Mouse (Mus musculus): ENCODE results near the gene Psmb3. TPM values are rescaled to one million over a fixed set of nuclear protein-coding genes. Genes with fewer than 3 reads are reported as not detected.
"Not testable (repeated sequence)": the region's sequence is repeated elsewhere in the genome, so short reads cannot be mapped to it uniquely, and the experiment has no call there.

Psmb3 gene
- 44.4 and 47.3 TPM in 2 replicates for polyA plus RNA-seq (2012; ENCODE audit: insufficient read depth, low replicate concordance)

GRCm38 (mm10) chr11:97703039-97703826 lies at the start of gene Psmb3:
Gene Psmb3, plus strand, starts transcription at chr11:97703399.
- Histone ChIP-seq H3K4me3 (replicated peaks) (peak within 1 kb of the TSS; percentile 100), H3K4me1 (peaks cover 71% of the 10 kb centered on the region), H3K36me3 (replicated peaks; ENCODE audit: low read length) (peaks cover 35% of the 10 kb centered on the region), H3K27me3 (replicated peaks) (peaks cover 3% of the 10 kb centered on the region), H3K9me3 (no peaks in the 10 kb centered on the region)
- TF ChIP-seq GATA1 (IDR thresholded peaks at IDR 0.05; ENCODE audit: borderline replicate concordance, low read length), result no peak
- no peak for TF ChIP-seq FLI1 (IDR thresholded peaks at IDR 0.05; ENCODE audit: low read length)

GRCm38 (mm10) chr11:97654210-97654609 lies 49.0 kb upstream of the Psmb3 start:
- H3K9me3 ChIP-seq, result peaks cover 5% of the 10 kb centered on the region; the same call in 1 of the 2 replicates
- peaks cover 13% of the 10 kb centered on the region for H3K4me1 ChIP-seq
- H3K36me3 ChIP-seq (replicated peaks; ENCODE audit: low read length), result peaks cover 4% of the 10 kb centered on the region
- TF ChIP-seq FLI1 (IDR thresholded peaks at IDR 0.05; ENCODE audit: low read length) (no peak), GATA1 (IDR thresholded peaks at IDR 0.05; ENCODE audit: borderline replicate concordance, low read length) (no peak)
- H3K27me3 ChIP-seq (replicated peaks), result peaks cover 54% of the 10 kb centered on the region
- no peak overlapping the region for H3K4me3 ChIP-seq (replicated peaks)

GRCm38 (mm10) chr11:97656269-97656971 lies 46.8 kb upstream of the Psmb3 start:
- H3K27me3 ChIP-seq (replicated peaks), result peaks cover 56% of the 10 kb centered on the region

GRCm38 (mm10) chr11:97657184-97657945 lies 45.8 kb upstream of the Psmb3 start:
- Histone ChIP-seq H3K36me3 (replicated peaks; ENCODE audit: low read length) (peaks cover 4% of the 10 kb centered on the region), H3K4me3 (replicated peaks) (no peak overlapping the region), H3K9me3 (peaks cover 5% of the 10 kb centered on the region; the same call in 1 of the 2 replicates), H3K27me3 (replicated peaks) (peaks cover 57% of the 10 kb centered on the region), H3K4me1 (peaks cover 41% of the 10 kb centered on the region)
- TF ChIP-seq GATA1 (IDR thresholded peaks at IDR 0.05; ENCODE audit: borderline replicate concordance, low read length) (no peak), FLI1 (IDR thresholded peaks at IDR 0.05; ENCODE audit: low read length) (no peak)

More at GRCm38 (mm10) chr11:97656269-97656971, 46.8 kb upstream of the Psmb3 start:
- peaks cover 4% of the 10 kb centered on the region for H3K36me3 ChIP-seq (replicated peaks; ENCODE audit: low read length)
- no peak overlapping the region for H3K4me3 ChIP-seq (replicated peaks)
- peaks cover 5% of the 10 kb centered on the region; the same call in 1 of the 2 replicates for H3K9me3 ChIP-seq
- H3K4me1 ChIP-seq, result peaks cover 31% of the 10 kb centered on the region
- TF ChIP-seq FLI1 (IDR thresholded peaks at IDR 0.05; ENCODE audit: low read length) (no peak), GATA1 (IDR thresholded peaks at IDR 0.05; ENCODE audit: borderline replicate concordance, low read length) (no peak)

GRCm38 (mm10) chr11:97657967-97658366 lies 45.2 kb upstream of the Psmb3 start:
- peaks cover 62% of the 10 kb centered on the region for H3K27me3 ChIP-seq (replicated peaks)
- peaks cover 46% of the 10 kb centered on the region for H3K4me1 ChIP-seq
- H3K4me3 ChIP-seq (replicated peaks); H3K9me3 ChIP-seq; H3K36me3 ChIP-seq (replicated peaks; ENCODE audit: low read length): not testable (repeated sequence)

- Histone ChIP-seq H3K36me3 (replicated peaks; ENCODE audit: low read length) (peaks cover under 1% of the 10 kb centered on the region), H3K4me1 (peaks cover 49% of the 10 kb centered on the region), H3K9me3 (peaks cover 1% of the 10 kb centered on the region; the same call in 1 of the 2 replicates), H3K27me3 (replicated peaks) (peaks cover 62% of the 10 kb centered on the region), H3K4me3 (replicated peaks) (peak overlapping the region; percentile 93)
- TF ChIP-seq FLI1 (IDR thresholded peaks at IDR 0.05; ENCODE audit: low read length) (no peak), GATA1 (IDR thresholded peaks at IDR 0.05; ENCODE audit: borderline replicate concordance, low read length) (no peak)
Measured at GRCm38 (mm10) chr11:97658751-97659266, 44.4 kb upstream of the Psmb3 start.

GRCm38 (mm10) chr11:97659267-97659989 lies 43.8 kb upstream of the Psmb3 start:
- H3K36me3 ChIP-seq (replicated peaks; ENCODE audit: low read length), result no peaks in the 10 kb centered on the region
- H3K4me1 ChIP-seq, result peaks cover 55% of the 10 kb centered on the region
- H3K27me3 ChIP-seq (replicated peaks), result peaks cover 65% of the 10 kb centered on the region
- TF ChIP-seq FLI1 (IDR thresholded peaks at IDR 0.05; ENCODE audit: low read length) (no peak), GATA1 (IDR thresholded peaks at IDR 0.05; ENCODE audit: borderline replicate concordance, low read length) (no peak)
- H3K4me3 ChIP-seq (replicated peaks), result peak overlapping the region; percentile 93
- H3K9me3 ChIP-seq, result no peaks in the 10 kb centered on the region

- H3K27me3 ChIP-seq (replicated peaks), result peaks cover 64% of the 10 kb centered on the region
- H3K36me3 ChIP-seq (replicated peaks; ENCODE audit: low read length), result no peaks in the 10 kb centered on the region
- H3K9me3 ChIP-seq, result no peaks in the 10 kb centered on the region
- H3K4me3 ChIP-seq (replicated peaks), result peak overlapping the region; percentile 93
- TF ChIP-seq FLI1 (IDR thresholded peaks at IDR 0.05; ENCODE audit: low read length), result no peak
- no peak for TF ChIP-seq GATA1 (IDR thresholded peaks at IDR 0.05; ENCODE audit: borderline replicate concordance, low read length)
- H3K4me1 ChIP-seq, result peaks cover 58% of the 10 kb centered on the region
Measured at GRCm38 (mm10) chr11:97659990-97660714, 43.0 kb upstream of the Psmb3 start.

All from megakaryocyte, embryonic 14.5 days (primary cell).